Mouse (Mus musculus) adrenal gland, postnatal 14 days (tissue): ENCODE data around the gene Copb1. TPM values are rescaled to one million over a fixed set of nuclear protein-coding genes. Genes with fewer than 3 reads are reported as not detected.
A peak's percentile ranks its signal among the peaks of the same experiment; 100 is the strongest.
"Not testable (repeated sequence)": the region's sequence is repeated elsewhere in the genome, so short reads cannot be mapped to it uniquely, and the experiment has no call there.

Source experiments
- DNase-seq: peaks from one replicate; pipeline ENCODE4 v3.0.0; 2021; ENCODE audit warnings: mixed read lengths
- total RNA-seq: library from RNA; stranded (reverse); gene quantifications from 2 replicates; pipeline ENCODE4 v1.2.3, GENCODE M21; 2021

Copb1 gene
- total RNA-seq, 1 experiment from 2014 or later, result 120 TPM

GRCm38 (mm10) chr7:114220433-114220832, 34.1 kb downstream of the Copb1 start:
- no peak for DNase-seq

- no peak for DNase-seq
These were observed 37.6 kb downstream of the Copb1 start for GRCm38 (mm10) chr7:114216908-114217307.

DNA sequence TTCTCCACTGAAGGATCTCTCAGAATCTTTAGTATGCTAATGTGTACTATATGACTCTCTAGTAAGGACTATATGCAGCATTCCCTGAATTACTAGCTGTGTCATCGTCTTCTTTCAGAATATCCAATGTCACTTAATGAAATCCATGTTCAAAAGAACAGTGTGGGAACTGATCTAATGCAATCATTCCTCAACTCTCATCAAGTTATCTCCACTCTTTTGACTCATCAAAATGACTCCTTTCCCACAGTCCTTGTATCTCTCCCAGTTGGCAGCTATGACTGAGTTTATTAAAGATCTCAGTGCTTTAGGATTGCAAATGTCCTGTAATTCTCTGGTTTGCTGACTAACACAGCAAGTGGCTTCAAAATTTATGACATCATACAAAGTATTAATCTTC, 40.1 kb downstream of the Copb1 start:
- no peak for DNase-seq

DNA sequence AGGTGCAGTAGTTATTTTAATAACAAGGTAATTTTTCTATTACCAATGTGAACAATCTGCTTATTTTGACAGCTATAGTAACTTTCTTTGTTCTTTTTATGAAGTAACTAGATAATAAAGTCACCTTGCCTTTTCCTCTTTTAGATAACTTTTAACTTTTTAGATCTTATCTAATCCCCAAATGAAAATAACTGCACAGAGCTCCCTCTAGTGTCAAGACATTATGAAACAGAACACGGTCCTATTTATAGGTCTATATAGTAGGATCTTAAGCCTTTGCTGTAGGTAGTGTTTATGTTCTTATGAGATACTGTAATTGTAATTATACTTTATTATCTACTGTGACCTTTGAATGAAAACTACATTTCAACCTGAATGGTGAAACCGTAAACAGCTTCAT, 41.0 kb downstream of the Copb1 start:
- no peak for DNase-seq

- DNase-seq, result no peak
These were observed 43.9 kb downstream of the Copb1 start for GRCm38 (mm10) chr7:114210618-114211017.

DNA sequence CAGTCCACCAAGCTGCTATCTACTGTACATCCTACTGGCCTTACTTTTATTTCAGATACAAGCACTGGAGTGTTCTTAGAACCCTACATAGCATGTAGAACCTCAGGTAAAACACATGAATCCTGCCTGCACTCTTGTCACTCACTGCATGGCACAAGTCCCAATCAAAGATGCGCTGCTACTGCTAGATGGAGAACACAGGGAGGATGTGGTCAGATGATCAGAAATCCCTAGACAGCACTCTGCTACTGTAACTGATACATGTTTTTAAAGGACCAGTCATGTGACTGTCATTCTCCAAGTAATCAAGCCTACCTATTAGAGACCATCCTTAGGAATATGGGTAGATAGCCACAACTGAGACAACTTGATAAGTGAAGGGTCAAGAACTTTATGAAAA, 44.7 kb downstream of the Copb1 start:
- no peak for DNase-seq

GRCm38 (mm10) chr7:114203491-114204359, 50.8 kb downstream of the Copb1 start:
- no peak for DNase-seq

DNA sequence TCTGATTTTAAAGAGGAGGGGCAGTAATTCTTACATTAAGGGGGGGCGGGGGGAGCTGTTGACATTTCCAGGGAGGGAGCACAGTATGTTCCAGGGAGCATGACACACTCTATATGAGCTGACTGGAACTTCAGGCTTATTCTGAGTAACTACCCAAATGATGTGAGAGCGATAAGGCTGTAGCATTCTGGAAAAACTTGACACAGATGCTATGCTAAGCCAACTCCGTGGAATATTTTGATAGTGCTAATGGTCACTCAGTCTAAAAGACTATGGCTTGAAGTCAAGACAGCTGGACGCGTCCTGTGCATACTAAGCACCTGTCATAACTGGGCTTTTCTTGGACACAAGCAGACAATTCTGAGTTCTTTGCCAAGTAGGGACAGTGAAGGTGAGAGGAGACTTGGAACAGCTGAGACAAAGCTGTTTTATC, 51.5 kb downstream of the Copb1 start:
- no peak for DNase-seq

GRCm38 (mm10) chr7:114200651-114201050, 53.9 kb downstream of the Copb1 start:
- DNase-seq, result no peak

DNA sequence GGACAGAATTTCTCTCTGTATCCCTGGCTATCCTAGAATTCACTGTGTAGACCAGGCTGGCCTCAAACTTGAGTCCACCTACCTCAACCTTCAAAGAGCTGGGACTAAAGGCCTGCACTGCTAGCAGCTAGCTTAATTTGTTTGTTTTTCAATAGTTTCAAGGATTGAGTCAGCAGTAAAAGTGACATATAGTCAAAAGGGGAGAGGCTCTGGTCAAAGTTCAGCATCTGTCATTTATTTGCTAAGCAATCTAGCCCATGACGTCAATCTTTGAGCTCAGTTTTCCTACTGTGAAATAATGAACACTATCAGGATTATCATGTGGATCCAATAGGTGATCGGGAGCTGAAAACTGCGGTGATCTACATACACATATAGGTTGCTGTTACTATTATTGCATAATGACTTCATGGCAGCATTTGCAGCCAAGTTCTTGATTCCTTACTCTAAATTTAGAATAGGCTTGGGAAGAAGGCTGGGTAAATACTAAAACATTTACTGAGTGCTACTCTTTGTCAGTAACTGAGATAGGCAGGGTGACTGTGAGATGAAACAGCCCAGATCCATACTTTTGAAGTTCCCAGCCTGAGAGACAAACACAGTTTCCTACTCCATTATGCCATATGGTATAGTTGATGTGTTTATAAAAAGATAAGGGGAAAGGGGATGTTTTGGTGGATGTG, 54.9 kb downstream of the Copb1 start:
- DNase-seq, result no peak

GRCm38 (mm10) chr7:114198252-114198651, 56.3 kb downstream of the Copb1 start:
- no peak for DNase-seq

DNA sequence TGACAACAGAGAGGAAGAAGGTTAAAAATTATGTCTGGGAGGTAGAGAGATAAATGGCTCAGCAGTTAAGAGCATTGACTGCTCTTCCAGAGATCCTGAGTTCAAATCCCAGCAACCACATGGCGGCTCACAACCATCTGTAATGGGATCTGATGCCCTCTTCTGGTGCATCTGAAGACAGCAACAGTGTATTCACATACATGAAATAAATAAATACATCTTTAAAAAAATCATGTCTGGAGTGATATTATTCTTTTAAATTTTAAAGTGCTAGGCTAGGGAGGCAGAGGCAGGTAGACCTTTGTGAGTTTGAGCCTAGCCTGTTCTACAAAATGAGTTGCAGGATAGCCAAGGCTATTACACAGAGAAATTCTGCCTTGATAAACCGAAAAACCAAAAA, 57.9 kb downstream of the Copb1 start:
- DNase-seq, result not testable (repeated sequence)

GRCm38 (mm10) chr7:114194788-114195187, 59.7 kb downstream of the Copb1 start:
- not testable (repeated sequence) for DNase-seq

GRCm38 (mm10) chr7:114194224-114194623, 60.3 kb downstream of the Copb1 start:
- DNase-seq, result no peak

DNA sequence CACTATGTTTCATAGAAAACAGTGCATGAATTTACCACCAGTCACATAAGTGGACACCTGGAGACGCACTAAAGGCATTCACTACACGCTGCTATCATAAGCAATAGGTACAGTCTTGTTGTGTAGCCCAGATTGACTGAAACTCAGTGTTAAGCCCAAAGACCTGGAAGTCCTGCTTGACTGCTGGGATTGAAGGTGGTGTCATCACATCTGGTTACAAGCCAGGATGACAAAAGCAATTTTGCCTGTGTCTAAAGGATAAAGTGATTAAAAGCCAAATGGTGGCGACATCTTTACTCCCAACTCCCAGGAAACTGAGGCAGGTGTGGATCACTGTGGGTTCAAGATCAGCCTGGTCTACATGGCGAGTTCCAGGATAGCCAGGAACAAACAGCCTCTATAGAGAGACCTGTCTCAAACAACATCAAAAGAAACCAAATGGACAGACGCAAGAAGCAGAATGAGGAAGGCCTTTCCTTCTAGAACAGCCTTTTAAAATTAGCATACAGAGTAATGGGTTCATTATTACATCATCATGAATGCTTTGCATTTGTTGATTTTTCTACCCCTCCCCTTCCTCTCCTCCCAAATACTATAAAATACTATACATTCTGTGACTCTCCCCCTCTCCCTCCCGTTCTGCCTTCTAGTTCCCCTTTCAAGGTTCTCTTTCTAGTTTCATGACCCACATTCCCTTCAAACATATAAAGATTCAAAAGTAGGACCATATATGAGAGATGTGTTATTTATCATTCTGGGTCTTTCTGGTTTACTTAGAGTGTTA, 61.0 kb downstream of the Copb1 start:
- no peak for DNase-seq

DNA sequence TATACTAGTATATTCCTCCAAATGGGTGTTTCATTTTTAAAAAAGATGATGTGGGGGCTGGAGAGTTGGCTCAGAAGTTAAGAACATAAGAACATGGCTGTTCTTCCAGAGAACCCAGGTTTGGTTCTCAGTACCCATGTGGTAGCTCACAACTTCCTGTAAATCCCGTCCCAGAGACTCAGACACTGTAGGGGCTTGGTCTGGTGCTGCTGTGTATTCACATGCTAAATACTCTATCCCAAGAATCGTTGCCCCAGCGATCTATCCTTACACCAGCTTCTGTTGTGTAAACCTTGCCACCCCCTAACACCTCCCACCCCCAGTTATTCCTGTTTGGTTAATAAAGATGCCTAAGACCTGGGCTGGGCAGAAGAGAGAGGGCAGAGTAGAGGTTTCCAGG, 61.9 kb downstream of the Copb1 start:
- DNase-seq, result no peak

GRCm38 (mm10) chr7:114183416-114183815, 71.1 kb downstream of the Copb1 start:
- DNase-seq, result no peak

DNA sequence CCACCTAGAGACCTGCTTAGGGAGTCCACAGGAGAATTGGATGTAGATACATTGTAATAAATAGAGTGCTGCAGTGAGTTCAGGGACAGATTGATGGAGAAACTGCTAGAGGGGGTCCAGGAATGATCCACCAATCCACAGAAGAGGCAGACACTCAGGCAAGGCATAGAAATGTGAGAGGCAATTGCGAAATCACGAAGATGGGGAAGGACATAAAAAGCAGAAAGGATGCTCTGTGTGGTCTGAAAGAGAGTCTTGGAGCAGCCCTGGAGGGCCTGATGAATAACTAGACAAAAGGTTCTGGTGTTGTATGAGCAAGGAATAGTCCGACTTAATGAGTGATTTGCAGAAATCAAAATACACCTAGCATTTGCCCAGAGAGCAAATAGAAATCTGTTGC, 71.8 kb downstream of the Copb1 start:
- DNase-seq, result no peak

DNA sequence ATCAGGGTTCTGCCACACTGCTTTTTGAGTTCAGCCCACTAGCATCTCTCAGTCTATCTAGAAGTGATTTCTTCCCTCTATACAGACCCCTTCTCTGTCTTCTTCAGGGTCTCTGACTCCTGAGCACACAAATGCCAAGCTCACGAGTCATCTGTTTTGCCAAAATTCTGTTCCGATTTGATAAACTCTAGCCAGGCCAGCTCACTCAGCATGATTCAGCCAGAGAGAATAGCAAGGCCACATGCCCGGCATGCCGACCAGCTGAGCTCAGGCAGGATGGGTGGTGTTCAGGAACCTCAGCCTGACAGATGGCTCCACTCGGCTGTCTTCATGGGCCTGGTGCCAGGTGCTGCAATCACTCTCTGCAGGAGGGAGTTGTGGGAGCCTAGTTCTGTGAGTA, 73.1 kb downstream of the Copb1 start:
- peak; percentile 96 for DNase-seq

DNA sequence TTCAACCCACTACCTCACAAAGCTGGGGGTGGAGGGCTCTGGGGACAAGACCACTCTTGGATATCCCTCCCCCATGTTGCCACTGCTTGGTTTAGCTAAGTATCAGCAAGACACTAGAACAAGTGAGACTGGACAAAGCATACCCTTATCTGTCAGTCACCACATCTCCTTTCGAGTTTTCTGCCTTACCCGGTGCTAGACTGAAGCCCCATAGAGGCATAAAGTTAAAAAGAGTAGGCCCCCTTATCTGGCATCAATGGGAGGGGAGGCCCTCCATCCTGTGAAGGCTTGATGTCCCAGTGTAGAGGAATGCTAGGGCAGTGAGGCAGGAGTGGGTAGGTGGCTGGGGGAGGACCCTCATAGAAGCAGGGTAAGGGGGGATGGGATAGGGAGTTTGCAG, 77.9 kb downstream of the Copb1 start:
- no peak for DNase-seq

- no peak for DNase-seq
These were observed 83.0 kb downstream of the Copb1 start for GRCm38 (mm10) chr7:114171354-114172097.

DNA sequence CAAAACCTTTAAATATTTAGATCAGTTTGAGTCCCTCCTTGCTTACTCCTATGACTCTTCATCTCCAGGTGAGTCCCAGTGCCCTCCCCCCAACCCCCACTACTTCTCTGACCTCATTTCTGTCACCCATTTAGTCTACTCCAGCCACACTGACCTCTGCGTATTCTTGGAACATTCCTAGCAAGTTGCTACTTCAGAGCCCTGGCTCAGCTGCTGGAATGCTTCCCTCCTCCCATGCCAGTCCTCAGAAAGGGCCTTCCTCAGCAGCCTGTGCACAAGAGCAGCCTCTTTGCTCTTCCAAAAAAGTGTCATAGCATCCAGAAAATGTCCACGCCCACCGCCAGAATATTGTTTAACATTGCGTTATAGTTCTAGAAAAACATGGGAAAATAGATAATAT, 84.5 kb downstream of the Copb1 start:
- peak; percentile 31 for DNase-seq
